Mouse (Mus musculus) limb, embryonic 15.5 days (tissue): Measurements from ENCODE around the gene Olfm2. TPM values are rescaled to one million over a fixed set of nuclear protein-coding genes. Genes with fewer than 3 reads are reported as not detected.

Experiments used
- ATAC-seq: fragments of 200-750 bp; cut with Nextera tagmentation; 2 replicates; pipeline ENCODE4 v1.8.0; 2017; ENCODE audit warnings: low read depth, moderate TSS enrichment; ENCODE audit not compliant: insufficient number of reproducible peaks, low FRiP score, low TSS enrichment
- H3K27ac ChIP-seq: fragments of 300-500 bp; sonication (generic); 2 replicates; pipeline ENCODE4 v1.5.1; 2015; ENCODE audit warnings: moderate library complexity, mild to moderate bottlenecking, inconsistent platforms
- H3K27me3 ChIP-seq: fragments of 300-500 bp; sonication (generic); 2 replicates; pipeline ENCODE4 v1.6.1; 2015; ENCODE audit warnings: inconsistent platforms
- H3K36me3 ChIP-seq: fragments of 300-500 bp; sonication (generic); 2 replicates; pipeline ENCODE4 v1.6.1; 2015; ENCODE audit warnings: inconsistent platforms
- H3K4me1 ChIP-seq: fragments of 300-500 bp; sonication (generic); 2 replicates; pipeline ENCODE4 v1.6.1; 2015; ENCODE audit warnings: inconsistent platforms
- H3K4me2 ChIP-seq: fragments of 300-500 bp; sonication (generic); 2 replicates; pipeline ENCODE4 v1.6.1; 2015; ENCODE audit warnings: mild to moderate bottlenecking, inconsistent platforms
- H3K4me3 ChIP-seq: fragments of 300-500 bp; sonication (generic); 2 replicates; pipeline ENCODE4 v1.5.1; 2015; ENCODE audit warnings: mild to moderate bottlenecking, inconsistent platforms
- H3K9ac ChIP-seq: fragments of 300-500 bp; sonication (generic); 2 replicates; pipeline ENCODE4 v1.6.1; 2015; ENCODE audit warnings: inconsistent platforms
- H3K9me3 ChIP-seq: fragments of 300-500 bp; sonication (generic); 2 replicates; pipeline ENCODE4 v1.6.1; 2016; ENCODE audit warnings: inconsistent platforms
- WGBS: fragments of 180-500 bp; shearing (Covaris S2); methylation state at CpG from one replicate; pipeline ENCODE4 v1.1.7; 2015; 5-methylcytosine and 5-hydroxymethylcytosine counted together
- polyA plus RNA-seq: library from polyadenylated mRNA; unstranded; fragments of >200 nt; fragmentation: Nextera tagmentation; extraction: Ambion mirVana; gene quantifications from 2 replicates; pipeline ENCODE4 v1.2.1, GENCODE M21; 2015

Olfm2 gene
- polyA plus RNA-seq, 1 experiment from 2014 or later, result 9.3 TPM

DNA sequence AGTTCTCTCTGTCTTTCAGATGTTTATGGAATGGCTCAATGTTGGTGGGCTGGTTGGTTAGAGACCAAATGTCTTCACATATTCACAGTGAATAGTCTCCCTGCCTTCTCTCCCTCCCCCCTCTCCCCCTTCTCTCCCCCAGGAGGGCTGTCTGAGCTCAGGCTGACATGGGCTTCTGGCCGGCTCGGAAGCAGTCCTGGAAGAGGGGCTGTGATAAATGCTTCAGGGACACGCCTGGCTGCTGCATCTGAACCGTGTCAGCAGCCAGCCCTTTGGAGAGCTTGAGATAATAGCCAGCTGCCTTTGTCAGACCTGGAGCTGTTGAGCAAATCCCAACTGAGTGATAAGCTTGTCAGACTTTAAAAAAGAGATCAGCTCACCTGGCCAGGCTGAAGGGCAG is 56.2 kb downstream of the Olfm2 start:
- no peak overlapping the region for H3K4me3 ChIP-seq
- WGBS, result 4% methylated on average over 4 of the region's 4 CpGs
- no peaks in the 10 kb centered on the region for H3K9me3 ChIP-seq
- H3K36me3 ChIP-seq, result no peaks in the 10 kb centered on the region
- H3K27ac ChIP-seq, result no peak overlapping the region
- no peak for ATAC-seq
- H3K4me1 ChIP-seq, result 0 out of 2 replicates have a peak, but pooled peaks cover 3% of the 10 kb centered on the region
- H3K9ac ChIP-seq, result no peak overlapping the region
- H3K4me2 ChIP-seq, result no peak overlapping the region
- H3K27me3 ChIP-seq, result peaks cover 13% of the 10 kb centered on the region

GRCm38 (mm10) chr9:20689403-20689802 is 56.7 kb downstream of the Olfm2 start:
- Histone ChIP-seq H3K36me3 (no peaks in the 10 kb centered on the region), H3K27ac (no peak overlapping the region), H3K27me3 (peaks cover 8% of the 10 kb centered on the region), H3K4me1 (no peaks in the 10 kb centered on the region), H3K9me3 (no peaks in the 10 kb centered on the region), H3K4me3 (no peak overlapping the region), H3K4me2 (no peak overlapping the region), H3K9ac (no peak overlapping the region)
- no peak for ATAC-seq
- 50% methylated on average over 1 of the region's 1 CpGs for WGBS

DNA sequence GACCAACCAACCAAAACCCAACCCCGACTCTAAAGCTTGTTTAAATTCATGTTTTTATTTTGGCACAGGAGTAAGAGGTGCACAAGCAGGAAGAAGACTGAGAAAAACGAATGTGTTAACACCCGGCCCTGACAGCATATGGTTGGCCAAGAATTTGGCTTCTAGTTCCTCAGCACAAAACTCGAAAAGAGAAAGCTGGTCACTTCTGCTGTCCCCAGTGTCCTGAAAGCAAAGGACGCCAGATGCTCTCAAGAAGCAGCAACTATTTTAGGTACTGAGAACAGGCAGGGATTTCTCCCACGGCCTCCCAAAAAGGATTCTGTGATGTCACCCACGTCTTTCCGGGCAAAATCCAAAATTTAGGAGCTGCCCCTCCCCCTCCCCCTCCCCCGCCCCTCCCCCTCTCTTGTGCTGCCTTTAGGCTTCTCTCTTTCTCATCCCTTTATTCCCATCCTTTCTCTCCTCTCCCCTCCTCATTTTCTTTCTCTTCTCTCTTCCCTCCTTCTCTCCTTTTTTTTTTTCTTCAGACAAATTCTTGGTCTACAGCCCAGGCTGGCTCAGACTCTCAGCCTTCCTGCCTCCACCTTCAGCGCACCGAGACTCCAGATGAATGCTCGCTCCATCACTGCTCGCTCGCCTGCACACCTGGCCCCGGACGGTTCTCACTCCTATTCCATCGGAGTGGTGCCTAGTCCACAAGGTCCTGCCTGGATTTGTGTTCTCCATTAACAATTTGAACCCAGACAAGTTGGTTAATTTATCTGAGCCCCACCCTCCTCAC is 60.9 kb downstream of the Olfm2 start:
- Histone ChIP-seq H3K27me3 (no peaks in the 10 kb centered on the region), H3K4me1 (no peaks in the 10 kb centered on the region), H3K9me3 (no peaks in the 10 kb centered on the region), H3K4me2 (no peak overlapping the region), H3K36me3 (no peaks in the 10 kb centered on the region), H3K27ac (no peak overlapping the region), H3K9ac (no peak overlapping the region), H3K4me3 (no peak overlapping the region)
- WGBS, result 46% methylated on average over 16 of the region's 17 CpGs
- no peak for ATAC-seq

- Histone ChIP-seq H3K4me3 (no peak overlapping the region), H3K27ac (no peak overlapping the region), H3K27me3 (no peaks in the 10 kb centered on the region), H3K36me3 (no peaks in the 10 kb centered on the region), H3K4me1 (no peaks in the 10 kb centered on the region), H3K9me3 (no peaks in the 10 kb centered on the region), H3K4me2 (no peak overlapping the region), H3K9ac (no peak overlapping the region)
- no peak for ATAC-seq
- WGBS, result 44% methylated on average over 2 of the region's 2 CpGs
These were observed 63.8 kb downstream of the Olfm2 start for GRCm38 (mm10) chr9:20682389-20682722.

- no peak overlapping the region for H3K4me2 ChIP-seq
- H3K4me3 ChIP-seq, result no peak overlapping the region
- WGBS, result 49% methylated on average over 7 of the region's 7 CpGs
- no peak for ATAC-seq
- H3K36me3 ChIP-seq, result no peaks in the 10 kb centered on the region
- no peak overlapping the region for H3K27ac ChIP-seq
- H3K9me3 ChIP-seq, result no peaks in the 10 kb centered on the region
- no peaks in the 10 kb centered on the region for H3K27me3 ChIP-seq
- no peaks in the 10 kb centered on the region for H3K4me1 ChIP-seq
- no peak overlapping the region for H3K9ac ChIP-seq
These were observed 64.4 kb downstream of the Olfm2 start for GRCm38 (mm10) chr9:20681546-20682388.

DNA sequence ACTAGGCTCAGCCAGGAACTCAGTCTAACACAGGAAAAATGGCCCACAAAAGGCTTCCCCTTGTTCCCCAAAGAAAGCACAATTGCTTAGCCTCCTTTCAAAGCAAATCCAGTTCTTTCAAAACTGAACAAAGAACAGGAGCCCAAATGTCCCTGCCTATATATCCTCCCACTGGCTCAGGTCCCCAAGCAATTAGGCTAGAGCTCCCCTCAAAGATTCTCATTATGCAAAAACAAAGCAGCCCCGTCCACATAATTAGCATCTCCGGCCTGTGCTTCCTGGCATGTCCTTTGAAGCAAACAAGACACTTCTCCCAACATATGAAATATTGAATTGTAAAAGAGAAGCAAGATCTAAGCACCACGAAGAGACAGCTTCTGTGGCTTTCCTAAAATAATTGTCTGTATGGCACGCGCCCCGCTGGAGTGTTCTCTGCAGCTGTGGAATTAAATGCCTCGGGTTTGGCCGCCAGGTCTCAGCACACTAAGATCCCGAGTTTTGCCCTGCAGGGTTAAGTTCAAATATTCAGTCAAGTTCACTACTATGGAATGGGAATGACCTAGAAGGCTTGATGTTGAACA is 65.7 kb downstream of the Olfm2 start:
- H3K9me3 ChIP-seq, result no peaks in the 10 kb centered on the region
- WGBS, result 70% methylated on average over 9 of the region's 9 CpGs
- H3K27ac ChIP-seq, result no peak overlapping the region
- no peaks in the 10 kb centered on the region for H3K4me1 ChIP-seq
- no peak overlapping the region for H3K4me2 ChIP-seq
- H3K9ac ChIP-seq, result no peak overlapping the region
- H3K4me3 ChIP-seq, result no peak overlapping the region
- no peaks in the 10 kb centered on the region for H3K36me3 ChIP-seq
- no peak for ATAC-seq
- H3K27me3 ChIP-seq, result no peaks in the 10 kb centered on the region

- Histone ChIP-seq H3K4me3 (no peak overlapping the region), H3K4me1 (no peaks in the 10 kb centered on the region), H3K27ac (no peak overlapping the region), H3K9ac (no peak overlapping the region), H3K27me3 (no peaks in the 10 kb centered on the region), H3K4me2 (no peak overlapping the region), H3K9me3 (no peaks in the 10 kb centered on the region), H3K36me3 (no peaks in the 10 kb centered on the region)
- WGBS, result 87% methylated on average over 12 of the region's 12 CpGs
- no peak for ATAC-seq
These were observed 68.3 kb downstream of the Olfm2 start for GRCm38 (mm10) chr9:20677892-20678291.

- Histone ChIP-seq H3K4me2 (no peak overlapping the region), H3K27ac (no peak overlapping the region), H3K9ac (no peak overlapping the region), H3K9me3 (no peaks in the 10 kb centered on the region), H3K4me3 (no peak overlapping the region), H3K36me3 (no peaks in the 10 kb centered on the region), H3K27me3 (no peaks in the 10 kb centered on the region), H3K4me1 (0 out of 2 replicates have a peak, but pooled peaks cover 2% of the 10 kb centered on the region)
- ATAC-seq, result no peak
- WGBS, result 80% methylated on average over 16 of the region's 16 CpGs
These were observed 74.1 kb downstream of the Olfm2 start for GRCm38 (mm10) chr9:20672047-20672446.

- Histone ChIP-seq H3K9me3 (no peaks in the 10 kb centered on the region), H3K27ac (no peak overlapping the region), H3K36me3 (peaks cover 16% of the 10 kb centered on the region), H3K27me3 (no peaks in the 10 kb centered on the region), H3K4me2 (no peak overlapping the region), H3K4me1 (peaks cover 23% of the 10 kb centered on the region), H3K9ac (no peak overlapping the region), H3K4me3 (no peak overlapping the region)
- ATAC-seq, result no peak
- 92% methylated on average over 22 of the region's 22 CpGs for WGBS
These were observed 78.1 kb downstream of the Olfm2 start for GRCm38 (mm10) chr9:20668065-20668464.

GRCm38 (mm10) chr9:20666510-20667034 is 79.6 kb downstream of the Olfm2 start:
- Histone ChIP-seq H3K4me1 (peaks cover 21% of the 10 kb centered on the region), H3K36me3 (peaks cover 31% of the 10 kb centered on the region), H3K4me3 (no peak overlapping the region), H3K4me2 (no peak overlapping the region), H3K27ac (no peak overlapping the region), H3K27me3 (no peaks in the 10 kb centered on the region), H3K9ac (no peak overlapping the region), H3K9me3 (no peaks in the 10 kb centered on the region)
- ATAC-seq, result no peak
- WGBS, result 15% methylated on average over 7 of the region's 7 CpGs

- Histone ChIP-seq H3K4me1 (peaks cover 21% of the 10 kb centered on the region), H3K9me3 (no peaks in the 10 kb centered on the region), H3K4me3 (no peak overlapping the region), H3K9ac (no peak overlapping the region), H3K36me3 (peaks cover 37% of the 10 kb centered on the region), H3K27ac (no peak overlapping the region), H3K4me2 (no peak overlapping the region), H3K27me3 (no peaks in the 10 kb centered on the region)
- WGBS, result 32% methylated on average over 8 of the region's 8 CpGs
- no peak for ATAC-seq
These were observed 80.2 kb downstream of the Olfm2 start for GRCm38 (mm10) chr9:20665925-20666324.
